Mouse (Mus musculus) thymus, postnatal 36 days (tissue): ENCODE data around the gene Acnat1.
"Not testable (repeated sequence)": the region's sequence is repeated elsewhere in the genome, so short reads cannot be mapped to it uniquely, and the experiment has no call there.

Source experiments
- DNase-seq, 2 experiments: peaks; one replicate each; pipeline ENCODE4 v3.0.0; 2022; ENCODE audit warnings: mixed read lengths in 2 of 2

Gene Acnat1

GRCm38 (mm10) chr4:49451848-49452551, 21.7 kb downstream of the Acnat1 start:
- no peak for DNase-seq

GRCm38 (mm10) chr4:49451133-49451847, 22.4 kb downstream of the Acnat1 start:
- DNase-seq: not testable (repeated sequence)

- DNase-seq: not testable (repeated sequence)
Measured at GRCm38 (mm10) chr4:49436968-49437367, 36.7 kb downstream of the Acnat1 start.

- DNase-seq: not testable (repeated sequence)
Measured at GRCm38 (mm10) chr4:49410151-49410550, 63.6 kb downstream of the Acnat1 start.

GRCm38 (mm10) chr4:49407957-49408356, 65.8 kb downstream of the Acnat1 start, which contains the start of gene Acnat2:
Gene Acnat2, minus strand, starts transcription at chr4:49408151.
- not testable (repeated sequence) for DNase-seq
